Mouse (Mus musculus) E14TG2a.4 (cell line): ENCODE measurements at regions not wholly inside any gene's neighbourhood (a gene's known extent, or its start where the extent isn't known, plus 50 kb on each side); places are given as distances from the start of the nearest gene placed in this dataset.

ENCODE experiments used
- CTCF ChIP-seq: conservative IDR thresholded peaks from 2 replicates; pipeline ENCODE4 v1.5.1; 2014; ENCODE audit warnings: low read length
- POU5F1 ChIP-seq: IDR thresholded peaks from 2 replicates; pipeline ENCODE4 v1.6.1; 2014; ENCODE audit warnings: low read length, borderline replicate concordance

DNA sequence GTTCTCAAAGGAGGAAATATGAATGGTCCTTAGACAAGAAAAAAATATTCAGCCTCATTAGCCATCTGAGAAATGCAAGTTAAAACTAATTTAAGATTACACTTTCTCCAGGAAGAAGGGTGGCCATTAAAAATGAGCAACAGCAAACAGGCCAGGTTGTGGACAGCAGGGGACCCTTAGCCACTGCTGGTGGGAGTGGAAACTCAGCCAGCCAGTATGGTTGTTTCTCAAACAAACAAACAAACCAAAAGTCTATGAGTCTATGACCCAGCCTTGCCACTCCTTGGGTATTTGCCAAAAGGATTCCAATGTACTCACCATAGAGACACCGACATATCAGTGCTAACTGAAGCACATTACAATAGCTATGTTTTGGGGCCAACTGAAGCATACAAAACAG, 157.7 kb downstream of the Map2k4 start:
- TF ChIP-seq CTCF (no peak), POU5F1 (no peak)
